Mouse (Mus musculus) kidney, postnatal 0 days (tissue): ENCODE data around the gene Emp1. TPM values are rescaled to one million over a fixed set of nuclear protein-coding genes. Genes with fewer than 3 reads are reported as not detected.
A peak's percentile ranks its signal among the peaks of the same experiment; 100 is the strongest.

Experiments used
- ATAC-seq: fragments of 200-750 bp; cut with Nextera tagmentation; replicated peaks from 2 replicates; pipeline ENCODE4 v1.8.0; 2017; ENCODE audit warnings: low read depth, moderate number of reproducible peaks, moderate TSS enrichment, moderate library complexity; ENCODE audit not compliant: low FRiP score
- DNase-seq: peaks from one replicate; pipeline ENCODE4 v3.0.0-alpha.2; 2016; ENCODE audit warnings: low spot score
- H3K27ac ChIP-seq: fragments of 300-500 bp; sonication (generic); 2 replicates; pipeline ENCODE4 v1.5.1; 2014; ENCODE audit warnings: mild to moderate bottlenecking
- H3K27me3 ChIP-seq: fragments of 300-500 bp; sonication (generic); 2 replicates; pipeline ENCODE4 v1.6.1; 2014; ENCODE audit warnings: low read length, mixed read lengths; ENCODE audit not compliant: insufficient read depth
- H3K36me3 ChIP-seq: fragments of 300-500 bp; sonication (generic); 2 replicates; pipeline ENCODE4 v1.6.1; 2014; ENCODE audit warnings: low read length, mixed read lengths; ENCODE audit not compliant: insufficient read depth
- H3K4me1 ChIP-seq: fragments of 300-500 bp; sonication (generic); replicated peaks from 2 replicates; pipeline ENCODE4 v1.6.1; 2014; ENCODE audit warnings: antibody characterized with exemption, low read length, mixed read lengths; ENCODE audit not compliant: insufficient read depth
- H3K4me2 ChIP-seq: fragments of 300-500 bp; sonication (generic); 2 replicates; pipeline ENCODE4 v1.6.1; 2014; ENCODE audit warnings: mild to moderate bottlenecking, low read length, moderate library complexity, mixed read lengths
- H3K4me3 ChIP-seq: fragments of 300-500 bp; sonication (generic); replicated peaks from 2 replicates; pipeline ENCODE4 v1.5.1; 2014; ENCODE audit warnings: low read depth, low read length
- H3K9ac ChIP-seq: fragments of 300-500 bp; sonication (generic); 2 replicates; pipeline ENCODE4 v1.6.1; 2014; ENCODE audit warnings: low read depth, low read length
- H3K9me3 ChIP-seq: fragments of 300-500 bp; sonication (generic); replicated peaks from 2 replicates; pipeline ENCODE4 v1.6.1; 2016; ENCODE audit warnings: low read length, inconsistent platforms, mixed read lengths
- CTCF ChIP-seq: IDR thresholded peaks from 2 replicates; pipeline ENCODE4 v1.5.1; 2016; ENCODE audit warnings: antibody characterized with exemption, low read depth, mild to moderate bottlenecking, moderate library complexity
- WGBS: fragments of 180-500 bp; shearing (Covaris S2); extraction: QIAGEN DNeasy Blood & Tissue Kit; methylation state at CpG from one replicate; pipeline ENCODE4 v1.1.7; 2014; 5-methylcytosine and 5-hydroxymethylcytosine counted together
- polyA plus RNA-seq: library from polyadenylated mRNA; unstranded; fragments of >200 nt; fragmentation: Nextera tagmentation; extraction: Ambion mirVana; gene quantifications from 2 replicates; pipeline ENCODE4 v1.2.1, GENCODE M21; 2015

The Emp1 gene
- 54.7 and 55.7 TPM in 2 replicates for polyA plus RNA-seq

GRCm38 (mm10) chr6:135362459-135363159, at the start of gene Emp1:
Gene Emp1, plus strand, starts transcription at chr6:135362545.
- ATAC-seq: peak; percentile 47

DNA sequence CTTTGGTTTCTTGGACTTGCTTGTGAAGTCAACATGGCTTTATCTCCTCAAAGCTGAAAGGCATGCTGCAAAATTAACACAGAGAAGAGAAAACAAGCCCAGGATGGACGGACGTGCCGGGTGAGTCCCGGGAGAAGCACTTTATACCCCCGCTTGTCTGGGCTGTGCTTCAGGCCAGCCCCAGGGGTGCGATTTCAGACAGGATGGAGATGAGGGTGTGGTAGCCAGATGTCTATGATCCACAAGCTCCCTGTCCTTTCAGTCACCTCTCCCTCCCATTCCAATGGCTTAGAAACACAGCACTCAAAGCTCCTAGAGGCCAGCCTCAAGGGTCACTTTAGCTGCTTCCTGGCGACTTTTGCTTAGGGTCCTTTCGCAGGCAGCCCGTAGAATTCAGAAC, 48.4 kb upstream of the Emp1 start:
- Histone ChIP-seq H3K9ac (no peak overlapping the region), H3K36me3 (no peaks in the 10 kb centered on the region), H3K9me3 (no peaks in the 10 kb centered on the region), H3K4me3 (no peak overlapping the region), H3K27me3 (no peaks in the 10 kb centered on the region), H3K27ac (no peak overlapping the region), H3K4me2 (no peak overlapping the region), H3K4me1 (0 out of 2 replicates have a peak, but pooled peaks cover 6% of the 10 kb centered on the region)
- peak; percentile 46 for DNase-seq
- ATAC-seq: no peak
- no peak for TF ChIP-seq CTCF
- 39% methylated on average over 9 of the region's 9 CpGs for WGBS

More at GRCm38 (mm10) chr6:135362459-135363159, at the start of gene Emp1:
- H3K4me1 ChIP-seq: peaks cover 31% of the 10 kb centered on the region
- TF ChIP-seq CTCF: 0 out of 2 replicates have a peak, but pooled peaks have one; percentile 11
- no peaks in the 10 kb centered on the region for H3K27me3 ChIP-seq
- peak within 1 kb of the TSS; percentile 59 for H3K4me2 ChIP-seq
- peak; percentile 86 for DNase-seq
- no peaks in the 10 kb centered on the region for H3K36me3 ChIP-seq
- peak within 1 kb of the TSS; percentile 67 for H3K9ac ChIP-seq
- peak within 1 kb of the TSS; percentile 51 for H3K4me3 ChIP-seq
- H3K9me3 ChIP-seq: no peaks in the 10 kb centered on the region
- WGBS: 8% methylated on average over 13 of the region's 13 CpGs
- peak within 1 kb of the TSS; percentile 95 for H3K27ac ChIP-seq

DNA sequence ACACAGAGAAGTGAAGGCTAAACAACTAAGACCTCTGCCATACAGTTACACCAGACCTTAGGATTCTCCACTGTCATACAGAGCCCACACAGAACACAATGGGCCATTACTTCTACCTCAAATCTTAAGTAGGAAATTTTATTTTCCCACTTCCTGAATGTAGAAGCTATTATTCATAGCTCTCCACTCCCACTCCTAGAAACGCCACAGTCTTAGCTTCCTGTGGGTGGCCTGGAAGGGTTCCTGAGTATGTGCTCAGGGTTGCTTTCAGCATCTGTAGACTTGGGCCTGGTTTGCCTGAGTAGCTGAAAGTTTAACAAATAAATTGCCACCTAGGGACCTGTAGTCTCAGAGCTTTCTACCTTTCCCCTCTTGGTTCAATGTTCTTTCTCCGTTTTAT, 46.2 kb upstream of the Emp1 start:
- Histone ChIP-seq H3K36me3 (no peaks in the 10 kb centered on the region), H3K4me2 (no peak overlapping the region), H3K4me1 (0 out of 2 replicates have a peak, but pooled peaks cover 6% of the 10 kb centered on the region), H3K9ac (no peak overlapping the region), H3K27ac (peak overlapping the region; percentile 54; the same call in 1 of the 2 replicates), H3K27me3 (no peaks in the 10 kb centered on the region), H3K4me3 (no peak overlapping the region), H3K9me3 (no peaks in the 10 kb centered on the region)
- no peak for TF ChIP-seq CTCF
- 45% methylated on average over 2 of the region's 2 CpGs for WGBS
- ATAC-seq (no peak), DNase-seq (peak; percentile 74)

GRCm38 (mm10) chr6:135319431-135319933, 42.9 kb upstream of the Emp1 start:
- no peaks in the 10 kb centered on the region for H3K27me3 ChIP-seq
- H3K4me1 ChIP-seq: no peaks in the 10 kb centered on the region
- H3K4me2 ChIP-seq: no peak overlapping the region
- no peaks in the 10 kb centered on the region for H3K36me3 ChIP-seq
- H3K27ac ChIP-seq: no peak overlapping the region
- H3K9ac ChIP-seq: no peak overlapping the region
- DNase-seq (no peak), ATAC-seq (no peak)
- 53% methylated on average over 5 of the region's 5 CpGs for WGBS
- no peak overlapping the region for H3K4me3 ChIP-seq
- no peak for TF ChIP-seq CTCF
- no peaks in the 10 kb centered on the region for H3K9me3 ChIP-seq

- no peak for DNase-seq
- ATAC-seq: 0 out of 2 replicates have a peak, but pooled peaks have one; percentile 14
- no peaks in the 10 kb centered on the region for H3K9me3 ChIP-seq
These were observed 39.6 kb upstream of the Emp1 start for GRCm38 (mm10) chr6:135322749-135323148.

DNA sequence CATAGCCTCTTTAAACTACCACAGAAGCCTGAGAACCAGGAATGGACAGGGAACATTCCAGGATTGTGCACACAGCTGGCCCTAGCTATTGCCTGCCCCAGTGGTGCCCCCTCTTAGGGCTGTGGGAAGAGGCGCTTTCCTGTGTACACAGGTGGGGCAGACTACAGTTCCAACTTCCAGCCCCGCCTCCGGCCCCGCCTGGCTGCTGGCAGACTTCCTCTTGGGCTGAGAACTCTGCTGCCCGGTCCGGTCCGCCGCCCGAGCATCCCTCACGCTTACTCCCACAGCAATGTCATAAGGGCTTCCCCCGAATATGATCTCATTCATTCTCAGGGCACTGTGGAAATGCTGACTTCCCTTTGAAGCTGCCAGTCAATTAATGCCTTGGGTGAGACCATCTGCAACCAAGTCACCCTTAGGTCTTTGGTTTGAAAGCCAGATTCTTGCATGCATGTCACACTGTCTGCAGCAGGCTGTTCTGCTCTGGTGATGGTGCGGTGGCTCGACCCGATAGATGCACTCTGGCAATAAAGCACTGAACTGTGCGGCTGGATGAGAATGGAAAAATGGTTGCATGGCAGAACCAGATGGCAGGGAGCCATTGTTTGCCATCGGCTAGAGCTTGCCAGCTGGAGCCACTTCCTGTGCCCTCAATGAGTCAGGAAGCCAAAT, 38.9 kb upstream of the Emp1 start:
- Histone ChIP-seq H3K4me3 (no peak overlapping the region), H3K9ac (no peak overlapping the region), H3K9me3 (no peaks in the 10 kb centered on the region), H3K27me3 (no peaks in the 10 kb centered on the region), H3K36me3 (no peaks in the 10 kb centered on the region), H3K4me1 (no peaks in the 10 kb centered on the region), H3K27ac (peak overlapping the region; percentile 57; the same call in 1 of the 2 replicates), H3K4me2 (peak overlapping the region; percentile 5)
- ATAC-seq (peak; percentile 53), DNase-seq (peak; percentile 62)
- 14% methylated on average over 13 of the region's 16 CpGs for WGBS
- peak; percentile 22; the same call in 1 of the 2 replicates for TF ChIP-seq CTCF

More at GRCm38 (mm10) chr6:135322749-135323148, 39.6 kb upstream of the Emp1 start:
- Histone ChIP-seq H3K4me1 (no peaks in the 10 kb centered on the region), H3K27me3 (no peaks in the 10 kb centered on the region), H3K4me2 (peak overlapping the region; percentile 5; the same call in 1 of the 2 replicates), H3K4me3 (no peak overlapping the region), H3K36me3 (no peaks in the 10 kb centered on the region), H3K27ac (peak overlapping the region; percentile 57; the same call in 1 of the 2 replicates), H3K9ac (no peak overlapping the region)
- TF ChIP-seq CTCF: no peak
- 66% methylated on average over 7 of the region's 7 CpGs for WGBS
